Mouse (Mus musculus): ENCODE measurements around the gene Tmem231. TPM values are rescaled to one million over a fixed set of nuclear protein-coding genes. Genes with fewer than 3 reads are reported as not detected.
"Not testable (repeated sequence)": the region's sequence is repeated elsewhere in the genome, so short reads cannot be mapped to it uniquely, and the experiment has no call there.

Gene Tmem231
- polyA plus RNA-seq, 1 experiment: 1.9 TPM

DNA sequence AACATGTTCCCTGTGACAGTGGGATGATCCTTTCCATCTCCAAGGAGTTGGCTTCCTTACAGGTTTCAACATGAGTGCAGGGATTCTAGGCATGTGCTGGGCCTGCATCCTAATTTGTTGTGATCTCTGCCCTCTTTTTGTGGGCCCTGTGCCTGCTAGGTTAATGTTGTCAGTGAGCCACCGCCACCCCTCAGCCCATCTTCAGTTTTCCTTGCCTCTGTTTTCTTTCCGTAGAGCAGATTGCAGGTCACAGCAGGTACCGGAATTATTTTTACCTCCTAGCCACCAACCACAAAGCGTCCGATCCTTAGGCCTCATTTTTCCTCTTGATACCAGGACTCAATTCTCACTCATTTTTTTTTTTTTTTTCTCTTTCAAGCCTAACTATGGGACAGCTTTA, 18.3 kb upstream of the Tmem231 start:
- Histone ChIP-seq H3K27me3 (replicated peaks) (no peaks in the 10 kb centered on the region), H3K4me3 (replicated peaks) (no peak overlapping the region), H3K9me3 (no peaks in the 10 kb centered on the region), H3K4me1 (peaks cover 4% of the 10 kb centered on the region), H3K36me3 (replicated peaks; ENCODE audit: low read length) (peaks cover 83% of the 10 kb centered on the region)
- TF ChIP-seq GATA1 (IDR thresholded peaks at IDR 0.05; ENCODE audit: borderline replicate concordance, low read length): no peak

- H3K27me3 ChIP-seq (replicated peaks): no peaks in the 10 kb centered on the region
- H3K4me3 ChIP-seq (replicated peaks): no peak overlapping the region
- H3K9me3 ChIP-seq: no peaks in the 10 kb centered on the region
- TF ChIP-seq FLI1 (IDR thresholded peaks at IDR 0.05; ENCODE audit: low read length) (no peak), GATA1 (IDR thresholded peaks at IDR 0.05; ENCODE audit: borderline replicate concordance, low read length) (no peak)
- peaks cover 4% of the 10 kb centered on the region for H3K4me1 ChIP-seq
- peaks cover 83% of the 10 kb centered on the region for H3K36me3 ChIP-seq (replicated peaks; ENCODE audit: low read length)
Observed at GRCm38 (mm10) chr8:111951317-111951716, 17.6 kb upstream of the Tmem231 start.

DNA sequence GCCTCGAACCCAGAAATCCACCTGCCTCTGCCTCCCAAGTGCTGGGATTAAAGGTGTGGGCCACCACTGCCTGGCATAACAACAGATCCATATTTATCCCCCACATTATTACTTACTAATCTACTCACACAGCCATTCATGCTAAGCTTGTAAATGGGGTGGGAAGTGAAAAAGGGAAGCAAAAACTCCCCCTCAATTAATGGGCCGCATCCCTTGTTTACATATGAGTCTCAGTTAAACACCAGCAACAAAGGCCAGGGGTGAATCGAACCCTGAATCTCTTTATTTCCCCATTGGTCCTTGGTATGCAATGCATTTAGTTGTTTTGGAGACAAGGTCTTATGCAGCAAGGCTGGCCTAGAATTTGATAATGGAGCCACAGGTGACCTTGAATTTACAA, 17.2 kb upstream of the Tmem231 start:
- Histone ChIP-seq H3K27me3 (replicated peaks) (no peaks in the 10 kb centered on the region), H3K4me1 (peaks cover 4% of the 10 kb centered on the region), H3K36me3 (replicated peaks; ENCODE audit: low read length) (peaks cover 84% of the 10 kb centered on the region), H3K9me3 (no peaks in the 10 kb centered on the region), H3K4me3 (replicated peaks) (no peak overlapping the region)
- TF ChIP-seq GATA1 (IDR thresholded peaks at IDR 0.05; ENCODE audit: borderline replicate concordance, low read length) (no peak), FLI1 (IDR thresholded peaks at IDR 0.05; ENCODE audit: low read length) (no peak)

- peaks cover 10% of the 10 kb centered on the region for H3K4me1 ChIP-seq
- no peaks in the 10 kb centered on the region for H3K9me3 ChIP-seq
- peaks cover 86% of the 10 kb centered on the region for H3K36me3 ChIP-seq (replicated peaks; ENCODE audit: low read length)
- no peaks in the 10 kb centered on the region for H3K27me3 ChIP-seq (replicated peaks)
- TF ChIP-seq FLI1 (IDR thresholded peaks at IDR 0.05; ENCODE audit: low read length): no peak
- no peak for TF ChIP-seq GATA1 (IDR thresholded peaks at IDR 0.05; ENCODE audit: borderline replicate concordance, low read length)
- H3K4me3 ChIP-seq (replicated peaks): no peak overlapping the region
Observed at GRCm38 (mm10) chr8:111947954-111948353, 14.3 kb upstream of the Tmem231 start.

GRCm38 (mm10) chr8:111947144-111947543, 13.5 kb upstream of the Tmem231 start:
- Histone ChIP-seq H3K36me3 (replicated peaks; ENCODE audit: low read length) (peaks cover 88% of the 10 kb centered on the region), H3K4me1 (peaks cover 13% of the 10 kb centered on the region), H3K4me3 (replicated peaks) (no peak overlapping the region), H3K9me3 (no peaks in the 10 kb centered on the region), H3K27me3 (replicated peaks) (no peaks in the 10 kb centered on the region)
- TF ChIP-seq FLI1 (IDR thresholded peaks at IDR 0.05; ENCODE audit: low read length) (no peak), GATA1 (IDR thresholded peaks at IDR 0.05; ENCODE audit: borderline replicate concordance, low read length) (no peak)

GRCm38 (mm10) chr8:111943544-111943943, 9.9 kb upstream of the Tmem231 start:
- Histone ChIP-seq H3K4me3 (replicated peaks) (no peak overlapping the region), H3K9me3 (no peaks in the 10 kb centered on the region), H3K4me1 (peaks cover 33% of the 10 kb centered on the region), H3K36me3 (replicated peaks; ENCODE audit: low read length) (peaks cover 64% of the 10 kb centered on the region), H3K27me3 (replicated peaks) (no peaks in the 10 kb centered on the region)
- no peak for TF ChIP-seq FLI1 (IDR thresholded peaks at IDR 0.05; ENCODE audit: low read length)
- TF ChIP-seq GATA1 (IDR thresholded peaks at IDR 0.05; ENCODE audit: borderline replicate concordance, low read length): no peak

DNA sequence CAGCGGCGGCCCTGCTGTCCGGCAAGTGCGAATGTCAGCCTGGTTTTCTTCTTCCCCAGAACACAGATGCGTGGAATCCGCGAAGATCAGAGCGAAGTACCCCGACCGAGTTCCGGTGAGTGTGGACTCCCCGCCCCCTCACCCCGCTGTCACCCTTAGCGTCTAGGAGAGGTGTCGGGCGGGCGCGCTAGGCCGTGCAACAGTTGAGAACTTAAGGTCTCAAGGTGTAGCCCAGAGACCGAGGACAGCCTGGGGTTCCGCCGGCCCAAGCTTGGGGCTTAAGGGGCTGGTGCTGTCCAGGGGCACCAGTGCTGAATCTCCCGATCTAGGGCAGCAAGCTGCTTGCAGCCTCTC, 7.4 kb upstream of the Tmem231 start:
- Histone ChIP-seq H3K4me1 (peaks cover 46% of the 10 kb centered on the region), H3K36me3 (replicated peaks; ENCODE audit: low read length) (peaks cover 42% of the 10 kb centered on the region), H3K9me3 (no peaks in the 10 kb centered on the region), H3K27me3 (replicated peaks) (no peaks in the 10 kb centered on the region), H3K4me3 (replicated peaks) (peak overlapping the region; percentile 99)
- TF ChIP-seq GATA1 (IDR thresholded peaks at IDR 0.05; ENCODE audit: borderline replicate concordance, low read length) (no peak), FLI1 (IDR thresholded peaks at IDR 0.05; ENCODE audit: low read length) (no peak)

- Histone ChIP-seq H3K27me3 (replicated peaks) (no peaks in the 10 kb centered on the region), H3K4me1 (peaks cover 50% of the 10 kb centered on the region), H3K36me3 (replicated peaks; ENCODE audit: low read length) (peaks cover 36% of the 10 kb centered on the region), H3K4me3 (replicated peaks) (peak within 1 kb of the TSS; percentile 99), H3K9me3 (no peaks in the 10 kb centered on the region)
- TF ChIP-seq GATA1 (IDR thresholded peaks at IDR 0.05; ENCODE audit: borderline replicate concordance, low read length) (no peak), FLI1 (IDR thresholded peaks at IDR 0.05; ENCODE audit: low read length) (no peak)
Observed at GRCm38 (mm10) chr8:111940171-111941100, 6.8 kb upstream of the Tmem231 start, which contains the start of gene Gabarapl2. TSS of gene Gabarapl2 (plus strand) at chr8:111940703.

- no peaks in the 10 kb centered on the region for H3K27me3 ChIP-seq (replicated peaks)
- peaks cover 52% of the 10 kb centered on the region for H3K4me1 ChIP-seq
- H3K4me3 ChIP-seq (replicated peaks): peak overlapping the region; percentile 99
- peaks cover 27% of the 10 kb centered on the region for H3K36me3 ChIP-seq (replicated peaks; ENCODE audit: low read length)
- TF ChIP-seq GATA1 (IDR thresholded peaks at IDR 0.05; ENCODE audit: borderline replicate concordance, low read length) (no peak), FLI1 (IDR thresholded peaks at IDR 0.05; ENCODE audit: low read length) (no peak)
- H3K9me3 ChIP-seq: no peaks in the 10 kb centered on the region
Observed at GRCm38 (mm10) chr8:111939516-111940142, 5.9 kb upstream of the Tmem231 start.

DNA sequence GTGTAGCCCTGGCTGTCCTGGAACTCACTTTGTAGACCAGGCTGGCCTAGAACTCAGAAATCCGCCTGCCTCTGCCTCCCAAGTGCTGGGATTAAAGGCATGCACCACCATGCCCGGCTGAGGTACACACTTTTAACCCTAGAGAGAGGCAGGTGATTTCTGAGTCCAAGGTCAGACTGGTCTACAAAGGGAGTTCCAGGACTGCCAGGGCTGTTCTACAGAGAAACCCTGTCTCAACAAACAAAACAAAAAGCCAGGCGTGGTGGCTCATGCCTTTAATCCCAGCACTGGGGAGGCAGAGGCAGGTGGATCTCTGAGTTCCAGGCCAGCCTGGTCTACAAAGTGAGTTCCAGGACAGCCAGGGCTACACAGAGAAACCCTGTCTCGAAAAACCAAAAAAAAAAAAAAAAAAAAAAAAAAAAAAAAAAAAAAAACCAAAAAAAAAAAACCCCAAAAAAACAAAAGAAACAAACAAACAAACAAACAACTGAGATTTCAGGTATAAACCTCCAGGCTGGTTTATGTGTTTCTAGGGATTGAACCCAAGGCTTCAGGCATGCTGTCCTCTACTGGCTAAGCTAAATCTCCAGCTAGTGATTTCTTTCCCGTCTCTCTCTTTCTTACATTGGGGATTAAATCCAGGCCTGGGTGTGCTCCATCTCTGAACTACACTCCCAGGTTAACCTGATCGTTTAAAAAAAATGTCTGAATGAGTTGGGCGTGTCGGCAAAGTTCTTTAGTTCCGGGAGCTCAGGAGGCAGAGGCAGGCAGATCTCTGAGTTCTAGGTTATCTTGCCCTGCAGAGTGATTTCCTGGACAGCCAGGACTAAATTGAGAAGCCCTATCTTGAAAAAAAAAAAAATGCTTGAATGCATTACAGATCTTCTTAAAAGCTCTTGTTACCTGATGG, 4.7 kb upstream of the Tmem231 start:
- not testable (repeated sequence) for H3K4me3 ChIP-seq (replicated peaks); H3K27me3 ChIP-seq (replicated peaks); H3K9me3 ChIP-seq
- Histone ChIP-seq H3K36me3 (replicated peaks; ENCODE audit: low read length) (peaks cover 14% of the 10 kb centered on the region), H3K4me1 (peaks cover 61% of the 10 kb centered on the region)

Data from megakaryocyte, embryonic 14.5 days (primary cell).